Mouse (Mus musculus): ENCODE results near the gene Gigyf2. TPM values are rescaled to one million over a fixed set of nuclear protein-coding genes. Genes with fewer than 3 reads are reported as not detected.

The Gigyf2 gene
- polyA plus RNA-seq, 1 experiment: 19.0 TPM

DNA sequence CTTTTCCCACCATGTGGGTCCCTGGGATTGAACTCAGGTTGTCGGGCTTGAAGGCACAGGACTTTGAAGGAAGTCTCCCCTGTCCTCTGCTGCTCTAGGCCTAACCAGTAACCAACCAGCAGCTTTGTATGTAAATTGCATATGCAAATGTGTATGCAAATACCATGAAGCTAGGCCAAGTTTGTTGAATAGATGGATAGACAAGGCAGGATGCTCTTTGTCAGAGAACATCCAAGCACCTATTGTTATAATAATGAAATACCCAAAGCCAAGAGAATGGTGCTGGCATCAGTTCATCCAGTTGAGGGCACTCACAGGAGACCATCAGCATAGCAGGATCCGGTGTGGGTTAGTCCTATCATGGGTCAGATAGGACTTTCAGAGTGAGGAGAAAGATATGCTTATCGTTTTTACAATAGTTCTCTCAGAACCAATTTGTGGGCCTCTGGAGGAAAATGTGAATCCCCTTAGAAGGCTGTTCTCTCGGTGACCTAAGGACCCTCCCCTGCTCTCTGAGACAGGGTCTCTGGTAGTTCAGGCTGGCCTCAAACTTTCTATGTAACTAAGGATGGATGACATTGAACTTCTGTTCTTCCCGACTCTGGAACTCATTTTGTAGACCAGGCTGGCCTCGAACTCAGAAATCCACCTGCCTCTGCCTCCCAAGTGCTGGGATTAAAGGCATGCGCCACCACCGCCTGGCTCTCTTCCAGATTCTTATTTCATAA lies 12.8 kb upstream of the Gigyf2 start:
- H3ac ChIP-seq (ENCODE audit: control insufficient read depth, insufficient read length): no peak overlapping the region
- TF ChIP-seq SRF (IDR thresholded peaks at IDR 0.05; ENCODE audit: control insufficient read depth, insufficient read length, low read depth) (no peak), POLR2A (IDR thresholded peaks at IDR 0.05; ENCODE audit: insufficient read length, low read depth) (no peak), E2F4 (IDR thresholded peaks at IDR 0.05; ENCODE audit: insufficient read depth) (no peak), TCF3 (IDR thresholded peaks at IDR 0.05; ENCODE audit: insufficient read length, low read depth) (no peak), POLR2AphosphoS2 (IDR thresholded peaks at IDR 0.05; ENCODE audit: insufficient read length, low read depth) (no peak), TCF12 (IDR thresholded peaks at IDR 0.05; ENCODE audit: insufficient read depth, poor library complexity, severe bottlenecking) (no peak), CEBPB (IDR thresholded peaks at IDR 0.05; ENCODE audit: insufficient read depth, poor library complexity, severe bottlenecking) (no peak)
- no peak overlapping the region for H3K4me2 ChIP-seq (ENCODE audit: low read depth)
- no peaks in the 10 kb centered on the region for H3K36me3 ChIP-seq (ENCODE audit: control insufficient read depth, insufficient read depth)
- H3K27me3 ChIP-seq (ENCODE audit: control insufficient read depth, insufficient read depth, insufficient read length): no peaks in the 10 kb centered on the region
- H3K79me2 ChIP-seq (ENCODE audit: control insufficient read depth, insufficient read depth): no peaks in the 10 kb centered on the region
- H3K4me3 ChIP-seq: no peak overlapping the region

DNA sequence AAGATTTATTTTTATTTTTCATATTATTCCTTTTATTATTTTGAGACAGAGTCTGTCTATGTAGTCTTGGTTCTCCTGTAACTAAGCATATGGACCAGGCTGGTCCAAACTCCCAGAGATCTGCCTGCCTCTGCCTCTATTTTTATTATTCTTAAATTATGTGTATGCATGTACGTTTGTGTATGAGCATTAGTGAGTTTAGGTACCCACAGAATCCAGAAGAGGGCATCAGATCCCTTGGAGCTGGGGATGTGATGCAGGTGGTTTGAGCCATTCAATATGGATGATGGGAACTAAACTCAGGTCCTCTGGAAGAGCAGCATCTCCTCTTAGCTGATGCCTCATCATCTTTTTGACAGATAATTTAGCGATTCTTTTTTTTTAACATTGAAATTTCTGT lies 11.4 kb upstream of the Gigyf2 start:
- no peaks in the 10 kb centered on the region for H3K36me3 ChIP-seq (ENCODE audit: control insufficient read depth, insufficient read depth)
- no peaks in the 10 kb centered on the region for H3K79me2 ChIP-seq (ENCODE audit: control insufficient read depth, insufficient read depth)
- no peaks in the 10 kb centered on the region for H3K27me3 ChIP-seq (ENCODE audit: control insufficient read depth, insufficient read depth, insufficient read length)
- TF ChIP-seq POLR2AphosphoS2 (IDR thresholded peaks at IDR 0.05; ENCODE audit: insufficient read length, low read depth) (no peak), REST (IDR thresholded peaks at IDR 0.05; ENCODE audit: insufficient read depth, insufficient read length) (no peak)
- no peak overlapping the region for H3ac ChIP-seq (ENCODE audit: control insufficient read depth, insufficient read length)
- no peak overlapping the region for H3K4me2 ChIP-seq (ENCODE audit: low read depth)
- H3K4me3 ChIP-seq: no peak overlapping the region

DNA sequence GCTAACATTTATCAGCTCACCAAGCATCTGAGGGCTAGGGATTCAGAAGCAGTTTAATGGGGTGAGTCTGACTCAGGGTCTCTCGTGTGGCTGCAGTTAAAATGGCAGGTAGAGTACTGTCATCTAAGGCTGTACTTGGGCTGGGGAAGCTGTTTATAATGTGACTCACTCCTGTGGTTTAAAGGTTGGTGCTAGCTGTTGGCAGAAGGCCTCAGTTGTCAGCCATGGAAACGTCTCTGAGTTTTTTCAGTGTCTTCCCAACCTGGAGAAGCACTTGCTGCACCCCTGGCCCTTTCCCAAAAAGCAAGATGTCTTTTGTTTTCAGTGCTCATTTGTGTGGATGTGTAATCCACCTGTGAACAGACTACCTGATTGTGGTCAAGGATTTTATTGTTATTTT lies 10.9 kb upstream of the Gigyf2 start:
- Histone ChIP-seq H3K79me2 (ENCODE audit: control insufficient read depth, insufficient read depth) (no peaks in the 10 kb centered on the region), H3K27me3 (ENCODE audit: control insufficient read depth, insufficient read depth, insufficient read length) (no peaks in the 10 kb centered on the region), H3ac (ENCODE audit: control insufficient read depth, insufficient read length) (no peak overlapping the region), H3K36me3 (ENCODE audit: control insufficient read depth, insufficient read depth) (no peaks in the 10 kb centered on the region), H3K4me2 (ENCODE audit: low read depth) (no peak overlapping the region), H3K4me3 (no peak overlapping the region)
- TF ChIP-seq E2F4 (IDR thresholded peaks at IDR 0.05; ENCODE audit: insufficient read depth): no peak
- no peak for TF ChIP-seq POLR2A (IDR thresholded peaks at IDR 0.05; ENCODE audit: insufficient read length, low read depth)
- TF ChIP-seq MYOD1 (IDR thresholded peaks at IDR 0.05; ENCODE audit: control insufficient read depth in 1 of 3, insufficient read length in 2 of 3, low read depth in 2 of 3): no peak
- TF ChIP-seq SRF (IDR thresholded peaks at IDR 0.05; ENCODE audit: control insufficient read depth, insufficient read length, low read depth): no peak
- no peak for TF ChIP-seq CEBPB (IDR thresholded peaks at IDR 0.05; ENCODE audit: insufficient read depth, poor library complexity, severe bottlenecking)
- TF ChIP-seq MYOG (IDR thresholded peaks at IDR 0.05; ENCODE audit: control insufficient read depth in 1 of 3, insufficient read depth in 1 of 3, insufficient read length in 2 of 3, low read depth in 2 of 3): no peak
- no peak for TF ChIP-seq TCF12 (IDR thresholded peaks at IDR 0.05; ENCODE audit: insufficient read depth, poor library complexity, severe bottlenecking)
- no peak for TF ChIP-seq REST (IDR thresholded peaks at IDR 0.05; ENCODE audit: insufficient read depth, insufficient read length)
- no peak for TF ChIP-seq MAX (IDR thresholded peaks at IDR 0.05; ENCODE audit: low read depth)
- TF ChIP-seq USF1 (IDR thresholded peaks at IDR 0.05; ENCODE audit: low read depth): no peak

DNA sequence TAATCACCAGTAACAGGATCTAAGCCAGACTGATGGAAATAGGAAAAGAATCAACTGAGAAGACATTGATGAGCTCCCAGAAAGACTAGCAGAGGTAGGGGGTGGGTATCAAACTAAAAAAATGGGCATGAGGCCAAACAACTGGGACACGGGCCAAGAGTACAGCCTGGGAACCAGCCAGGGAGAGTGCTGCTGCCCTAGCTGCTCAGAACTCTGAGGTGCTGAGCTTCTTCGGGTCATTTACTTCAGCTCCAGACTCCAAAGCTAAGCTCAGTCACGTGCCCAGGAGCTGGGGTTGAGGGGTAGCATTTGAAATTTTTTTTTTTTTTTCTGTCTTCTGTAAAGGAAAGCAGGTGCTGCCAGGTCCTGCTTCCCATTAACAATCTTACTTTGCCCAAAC lies 10.1 kb upstream of the Gigyf2 start:
- no peak overlapping the region for H3K4me3 ChIP-seq
- no peaks in the 10 kb centered on the region for H3K36me3 ChIP-seq (ENCODE audit: control insufficient read depth, insufficient read depth)
- H3ac ChIP-seq (ENCODE audit: control insufficient read depth, insufficient read length): no peak overlapping the region
- no peak overlapping the region for H3K4me2 ChIP-seq (ENCODE audit: low read depth)
- H3K79me2 ChIP-seq (ENCODE audit: control insufficient read depth, insufficient read depth): no peaks in the 10 kb centered on the region
- TF ChIP-seq TCF12 (IDR thresholded peaks at IDR 0.05; ENCODE audit: insufficient read depth, poor library complexity, severe bottlenecking) (no peak), USF1 (IDR thresholded peaks at IDR 0.05; ENCODE audit: low read depth) (peak; percentile 45), REST (IDR thresholded peaks at IDR 0.05; ENCODE audit: insufficient read depth, insufficient read length) (no peak)
- H3K27me3 ChIP-seq (ENCODE audit: control insufficient read depth, insufficient read depth, insufficient read length): no peaks in the 10 kb centered on the region

DNA sequence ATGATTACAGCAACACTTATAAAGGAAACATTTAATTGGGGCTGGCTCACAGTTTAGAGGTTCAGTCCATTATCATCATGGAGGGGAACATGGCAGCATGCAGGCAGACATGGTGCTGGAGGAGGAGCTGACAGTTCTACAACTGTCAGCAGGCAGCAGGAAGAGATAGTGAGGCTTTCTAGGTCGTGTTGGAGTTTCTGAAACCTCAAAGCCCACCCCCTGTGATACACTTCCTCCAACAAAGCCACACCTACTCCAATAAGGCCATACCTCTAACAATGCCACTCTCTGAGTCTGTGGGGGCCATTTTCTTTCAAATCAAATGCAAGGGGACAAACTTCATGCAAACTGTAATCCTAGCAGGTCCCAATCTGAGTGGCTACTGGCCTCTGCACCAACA lies 5.7 kb upstream of the Gigyf2 start:
- no peaks in the 10 kb centered on the region for H3K36me3 ChIP-seq (ENCODE audit: control insufficient read depth, insufficient read depth)
- no peaks in the 10 kb centered on the region for H3K27me3 ChIP-seq (ENCODE audit: control insufficient read depth, insufficient read depth, insufficient read length)
- no peak overlapping the region for H3K4me3 ChIP-seq
- no peak overlapping the region for H3ac ChIP-seq (ENCODE audit: control insufficient read depth, insufficient read length)
- no peaks in the 10 kb centered on the region for H3K79me2 ChIP-seq (ENCODE audit: control insufficient read depth, insufficient read depth)
- TF ChIP-seq MYOD1 (IDR thresholded peaks at IDR 0.05; ENCODE audit: control insufficient read depth in 1 of 3, insufficient read length in 2 of 3, low read depth in 2 of 3): no peak
- TF ChIP-seq E2F4 (IDR thresholded peaks at IDR 0.05; ENCODE audit: insufficient read depth): no peak
- no peak for TF ChIP-seq CEBPB (IDR thresholded peaks at IDR 0.05; ENCODE audit: insufficient read depth, poor library complexity, severe bottlenecking)
- no peak for TF ChIP-seq MAX (IDR thresholded peaks at IDR 0.05; ENCODE audit: low read depth)
- TF ChIP-seq POLR2A (IDR thresholded peaks at IDR 0.05; ENCODE audit: insufficient read length, low read depth): no peak
- H3K4me2 ChIP-seq (ENCODE audit: low read depth): no peak overlapping the region

DNA sequence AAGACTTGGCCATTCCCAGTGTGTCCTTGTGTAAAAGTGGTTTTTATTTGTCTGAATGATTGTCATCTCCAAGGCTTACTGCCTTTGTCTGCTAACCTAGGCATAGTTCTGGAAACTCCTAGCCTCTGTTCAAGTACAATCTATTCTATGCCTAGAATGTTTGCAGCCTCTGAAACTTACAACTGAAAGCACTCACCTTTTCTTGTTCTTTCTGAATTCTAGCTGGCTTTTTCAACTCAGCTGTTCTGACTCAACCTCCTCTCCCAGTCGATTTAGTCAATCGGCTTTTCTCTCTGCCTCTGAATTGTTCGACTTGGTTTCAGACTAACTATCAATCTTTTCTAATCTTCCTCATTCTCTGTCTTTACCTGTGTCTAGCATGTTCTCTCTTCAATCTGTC lies 4.0 kb upstream of the Gigyf2 start:
- H3K27me3 ChIP-seq (ENCODE audit: control insufficient read depth, insufficient read depth, insufficient read length): no peaks in the 10 kb centered on the region
- H3K4me2 ChIP-seq (ENCODE audit: low read depth): no peak overlapping the region
- H3K36me3 ChIP-seq (ENCODE audit: control insufficient read depth, insufficient read depth): no peaks in the 10 kb centered on the region
- TF ChIP-seq TCF12 (IDR thresholded peaks at IDR 0.05; ENCODE audit: insufficient read depth, poor library complexity, severe bottlenecking): no peak
- TF ChIP-seq USF1 (IDR thresholded peaks at IDR 0.05; ENCODE audit: low read depth): no peak
- TF ChIP-seq POLR2AphosphoS2 (IDR thresholded peaks at IDR 0.05; ENCODE audit: insufficient read length, low read depth): no peak
- TF ChIP-seq MYOG (IDR thresholded peaks at IDR 0.05; ENCODE audit: control insufficient read depth in 1 of 3, insufficient read depth in 1 of 3, insufficient read length in 2 of 3, low read depth in 2 of 3): no peak
- TF ChIP-seq CEBPB (IDR thresholded peaks at IDR 0.05; ENCODE audit: insufficient read depth, poor library complexity, severe bottlenecking): no peak
- no peak for TF ChIP-seq TCF3 (IDR thresholded peaks at IDR 0.05; ENCODE audit: insufficient read length, low read depth)
- no peak for TF ChIP-seq MAX (IDR thresholded peaks at IDR 0.05; ENCODE audit: low read depth)
- no peak for TF ChIP-seq E2F4 (IDR thresholded peaks at IDR 0.05; ENCODE audit: insufficient read depth)
- TF ChIP-seq MYOD1 (IDR thresholded peaks at IDR 0.05; ENCODE audit: control insufficient read depth in 1 of 3, insufficient read length in 2 of 3, low read depth in 2 of 3): no peak
- TF ChIP-seq SRF (IDR thresholded peaks at IDR 0.05; ENCODE audit: control insufficient read depth, insufficient read length, low read depth): no peak
- TF ChIP-seq POLR2A (IDR thresholded peaks at IDR 0.05; ENCODE audit: insufficient read length, low read depth): no peak
- no peak for TF ChIP-seq REST (IDR thresholded peaks at IDR 0.05; ENCODE audit: insufficient read depth, insufficient read length)
- H3ac ChIP-seq (ENCODE audit: control insufficient read depth, insufficient read length): no peak overlapping the region
- no peak overlapping the region for H3K4me3 ChIP-seq
- H3K79me2 ChIP-seq (ENCODE audit: control insufficient read depth, insufficient read depth): peaks cover 3% of the 10 kb centered on the region

Measured in myocyte (in vitro differentiated cells).